Mouse (Mus musculus) spleen, postnatal 4 days (tissue): ENCODE data around the gene Gm20795.
"Not testable (repeated sequence)": the region's sequence is repeated elsewhere in the genome, so short reads cannot be mapped to it uniquely, and the experiment has no call there.

Experiments
- DNase-seq, 2 experiments: peaks; one replicate each; pipeline ENCODE4 v3.0.0; 2022; ENCODE audit warnings: low spot score in 2 of 2

Gene Gm20795

DNA sequence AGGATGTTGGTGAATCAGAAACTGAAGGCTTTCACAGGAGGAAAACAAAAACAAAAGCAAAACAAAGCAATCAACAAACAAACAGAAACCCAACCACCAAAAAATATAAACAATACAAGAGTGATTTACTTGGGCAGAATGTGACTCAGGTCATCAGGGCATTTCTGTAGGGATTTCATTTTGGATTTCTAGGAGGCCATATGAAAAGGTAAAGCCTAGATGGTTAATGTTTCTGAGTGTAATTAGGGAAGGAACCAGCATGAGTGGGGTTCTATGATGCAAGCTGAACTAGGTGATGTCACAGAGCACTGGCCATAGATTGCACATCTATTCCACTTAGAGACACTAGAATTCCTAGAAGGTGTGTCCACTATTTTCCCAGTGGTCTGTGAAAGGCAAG lies at the start of gene Gm20795:
TSS of gene Gm20795 (plus strand) at position 301 of the 400 bp plus-strand sequence.
- not testable (repeated sequence) for DNase-seq

DNA sequence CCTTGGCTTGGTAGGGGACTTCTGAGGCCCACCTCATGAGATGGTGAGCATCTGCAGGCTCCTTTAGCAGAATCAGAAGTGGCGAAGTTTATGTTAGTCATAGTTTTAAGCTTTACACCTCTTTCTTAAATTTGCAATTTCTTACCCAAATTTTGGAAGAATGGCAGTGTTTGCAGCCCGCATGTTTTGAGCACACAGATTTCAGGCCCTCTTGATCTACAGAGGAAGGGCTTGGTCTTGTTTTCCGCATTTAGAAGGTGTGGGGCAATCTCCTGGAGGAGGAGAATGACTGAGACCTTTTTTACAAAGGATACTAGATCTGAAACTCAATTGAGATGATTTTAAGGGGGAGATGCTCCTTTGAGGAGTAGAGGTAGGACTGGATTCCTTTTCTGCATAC lies 29.0 kb upstream of the Gm20795 start, which contains the start of gene Gm21797:
TSS of gene Gm21797 (minus strand) at position 101 of the 400 bp plus-strand sequence.
- DNase-seq, result not testable (repeated sequence)
